8 mouse cellular contexts compared by ENCODE assay signal in the genomic region with DNA sequence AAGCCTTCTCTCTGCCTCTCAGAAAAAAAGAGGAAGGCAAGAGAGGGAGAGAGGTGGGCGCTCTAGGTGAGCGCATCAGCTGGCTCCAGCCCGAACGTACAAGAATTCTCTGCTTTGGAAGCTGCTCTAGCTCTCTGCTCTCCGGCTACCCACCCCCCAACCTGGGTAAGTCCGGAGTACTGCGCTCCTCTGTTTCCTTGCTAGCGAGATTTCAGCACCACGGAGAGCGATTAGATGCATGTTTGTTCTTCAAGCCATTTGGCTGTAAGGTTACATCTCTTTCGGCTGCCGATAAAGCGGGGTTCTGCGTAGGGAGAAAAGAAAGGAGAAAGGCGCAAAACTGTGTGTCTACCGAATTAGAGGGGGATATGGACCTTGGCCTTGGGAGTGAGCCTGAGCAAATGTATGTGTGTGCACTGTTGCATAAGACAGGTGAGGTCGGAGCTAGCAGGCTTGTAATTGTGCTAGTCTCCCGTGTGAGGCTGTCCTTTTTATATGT. TPM values are rescaled to one million over a fixed set of nuclear protein-coding genes. Genes with fewer than 3 reads are reported as not detected.
DNase-seq lines count a peak whose midpoint lies in the region; ATAC-seq and TF ChIP-seq lines count a peak whose summit lies in the region.

No protein-coding gene starts in this region.

- no peak overlapping the region for H3K9ac ChIP-seq in heart, embryonic 11.5 days (ENCODE audit: low read depth, low read length)

- no peaks in the 10 kb centered on the region for H3K36me3 ChIP-seq in heart, embryonic 11.5 days (ENCODE audit: control insufficient read depth, insufficient read depth, low read length)

- WGBS in heart, embryonic 11.5 days (ENCODE audit: insufficient replicate concordance): under 1% methylated on average over 18 of the region's 18 CpGs
- WGBS in olfactory bulb, adult 2 months: under 1% methylated on average over 18 of the region's 18 CpGs

- no peaks in the 10 kb centered on the region for H3K9me3 ChIP-seq in heart, embryonic 11.5 days (replicated peaks; ENCODE audit: control insufficient read depth, low read length)

- ATAC-seq in heart, embryonic 11.5 days (replicated peaks; ENCODE audit: insufficient number of reproducible peaks, low FRiP score, low TSS enrichment): no peak; the same call in 1 of the 2 replicates

- no peak for TF ChIP-seq CTCF in olfactory bulb, adult 2 months (IDR thresholded peaks at IDR 0.05; ENCODE audit: insufficient read depth, low read depth, low read length)

- no peak overlapping the region for H3K4me3 ChIP-seq in heart, embryonic 11.5 days (ENCODE audit: low read depth, low read length)
- H3K4me3 ChIP-seq in olfactory bulb, adult 2 months (ENCODE audit: insufficient read depth, low read depth, low read length): peak overlapping the region; percentile 64

- H3K4me1 ChIP-seq in heart, embryonic 11.5 days (ENCODE audit: control insufficient read depth, insufficient read depth, low read length): no peaks in the 10 kb centered on the region
- H3K4me1 ChIP-seq in olfactory bulb, adult 2 months (ENCODE audit: control insufficient read depth, insufficient read depth, low read length): peaks cover 4% of the 10 kb centered on the region; the same call in 1 of the 2 replicates

- H3K27ac ChIP-seq in heart, embryonic 11.5 days (ENCODE audit: low read depth, low read length): no peak overlapping the region
- H3K27ac ChIP-seq in olfactory bulb, adult 2 months (ENCODE audit: insufficient read depth, low read depth, low read length): peak overlapping the region; percentile 77

- DNase-seq in 416B (ENCODE audit: low read depth): peak; percentile 61
- DNase-seq in adrenal gland, adult 8-10 months: peak; percentile 34
- peak; percentile 85 for DNase-seq in embryo, embryonic 11.5 days (ENCODE audit: low read depth, low spot score)
- peak; percentile 63 to 81 for DNase-seq in kidney, postnatal 25 days
- peak; percentile 11 to 50 for DNase-seq in lung, adult 18-20 months
- DNase-seq in urinary bladder, postnatal 25 days (ENCODE audit: low spot score): peak; percentile 55

- peaks cover 22% of the 10 kb centered on the region for H3K27me3 ChIP-seq in heart, embryonic 11.5 days (ENCODE audit: control insufficient read depth, insufficient read depth, low read length)

- peak overlapping the region; percentile 14; the same call in 1 of the 2 replicates for H3K4me2 ChIP-seq in heart, embryonic 11.5 days

- no peak for TF ChIP-seq POLR2A in olfactory bulb, adult 2 months (IDR thresholded peaks at IDR 0.05; ENCODE audit: insufficient read depth, low read depth, low read length)

RNA-seq across cellular contexts. Expression of a gene that starts 0.5 kb away (rescaled TPM):
- total RNA-seq in adrenal gland, adult 8-10 months (2022): 10 to 100 TPM in 3 of 4 experiments, 1 to 10 TPM in 1; 8.6 to 12.9 (median 11.0) TPM
- 0.15 and 0.33 TPM in 2 replicates for polyA plus RNA-seq in heart, embryonic 11.5 days (2014; fragmentation: Nextera tagmentation; extraction: Ambion mirVana)
- 62.3 TPM in 1 of 2 replicates, not detected in the other for polyA plus RNA-seq in olfactory bulb, adult 2 months (2012; ENCODE audit: insufficient read depth, insufficient read length, low replicate concordance, missing spikeins)

Comparison
In these comparisons a context has a peak if more than half of its experiments do, and no peak if none do; other contexts are left out.
1. DNase-seq: peak in every context shown above with its lines; median percentile 85 in embryo, embryonic 11.5 days; 72 in kidney, postnatal 25 days; 61 in 416B; 55 in urinary bladder, postnatal 25 days; 34 in adrenal gland, adult 8-10 months; 30 in lung, adult 18-20 months.